In genomic region chr4:140958319-140958718, GRCm38 (mm10) we compare ENCODE assay signal across 14 mouse cellular contexts. TPM values are rescaled to one million over a fixed set of nuclear protein-coding genes. Genes with fewer than 3 reads are reported as not detected.
DNase-seq lines count a peak whose midpoint lies in the region; ATAC-seq lines count a peak whose summit lies in the region.
"Had no signal": no experiment of that assay in that cellular context is flagged by ENCODE, and none has a peak within 500 bp of the region (broad histone marks: within the 10 kb centered on the region; RNA-seq: fewer than 3 reads in every experiment).

No protein-coding gene starts in this region.

- 44% methylated on average over 6 of the region's 6 CpGs for WGBS in heart, embryonic 13.5 days
- 55% methylated on average over 6 of the region's 6 CpGs for WGBS in limb, embryonic 15.5 days
- 66% methylated on average over 6 of the region's 6 CpGs for WGBS in limb, embryonic 10.5 days
- 48% methylated on average over 6 of the region's 6 CpGs for WGBS in embryonic facial prominence, embryonic 15.5 days

- H3K36me3 ChIP-seq in heart, embryonic 13.5 days: no peaks in the 10 kb centered on the region; the same call in 1 of the 2 replicates
- H3K36me3 ChIP-seq in limb, embryonic 15.5 days: no peaks in the 10 kb centered on the region
- no peaks in the 10 kb centered on the region for H3K36me3 ChIP-seq in limb, embryonic 10.5 days
- H3K36me3 ChIP-seq in embryonic facial prominence, embryonic 15.5 days: no peaks in the 10 kb centered on the region
- H3K36me3 ChIP-seq: hindbrain, embryonic 12.5 days; intestine, embryonic 15.5 days; limb, embryonic 12.5 days; lung, embryonic 15.5 days; neural tube, embryonic 12.5 days had no signal

- H3K9me3 ChIP-seq in heart, embryonic 13.5 days: no peaks in the 10 kb centered on the region
- H3K9me3 ChIP-seq in limb, embryonic 15.5 days: no peaks in the 10 kb centered on the region
- no peaks in the 10 kb centered on the region for H3K9me3 ChIP-seq in limb, embryonic 10.5 days (replicated peaks)
- no peaks in the 10 kb centered on the region for H3K9me3 ChIP-seq in embryonic facial prominence, embryonic 15.5 days (replicated peaks)
- H3K9me3 ChIP-seq: hindbrain, embryonic 12.5 days; intestine, embryonic 15.5 days; limb, embryonic 12.5 days; lung, embryonic 15.5 days; neural tube, embryonic 12.5 days had no signal

- no peak overlapping the region for H3K4me2 ChIP-seq in heart, embryonic 13.5 days
- no peak overlapping the region for H3K4me2 ChIP-seq in limb, embryonic 15.5 days
- peak overlapping the region; percentile 82; the same call in 1 of the 2 replicates for H3K4me2 ChIP-seq in embryonic facial prominence, embryonic 15.5 days (replicated peaks)

- peaks cover 41% of the 10 kb centered on the region for H3K4me1 ChIP-seq in heart, embryonic 13.5 days
- H3K4me1 ChIP-seq in limb, embryonic 15.5 days: peaks cover 35% of the 10 kb centered on the region
- H3K4me1 ChIP-seq in limb, embryonic 10.5 days: peaks cover 51% of the 10 kb centered on the region
- peaks cover 40% of the 10 kb centered on the region for H3K4me1 ChIP-seq in embryonic facial prominence, embryonic 15.5 days

- H3K27ac ChIP-seq in heart, embryonic 13.5 days (replicated peaks): peak overlapping the region; percentile 56
- H3K27ac ChIP-seq in limb, embryonic 15.5 days: 0 out of 2 replicates have a peak overlapping the region, but pooled peaks have one; percentile 7
- no peak overlapping the region for H3K27ac ChIP-seq in limb, embryonic 10.5 days
- no peak overlapping the region for H3K27ac ChIP-seq in embryonic facial prominence, embryonic 15.5 days (replicated peaks)
- H3K27ac ChIP-seq: intestine, embryonic 15.5 days; lung, embryonic 15.5 days; neural tube, embryonic 12.5 days had no signal

- no peak overlapping the region for H3K4me3 ChIP-seq in heart, embryonic 13.5 days
- H3K4me3 ChIP-seq in limb, embryonic 15.5 days: no peak overlapping the region
- H3K4me3 ChIP-seq in limb, embryonic 10.5 days: no peak overlapping the region
- no peak overlapping the region for H3K4me3 ChIP-seq in embryonic facial prominence, embryonic 15.5 days (replicated peaks)

- peak overlapping the region; percentile 10; the same call in 1 of the 2 replicates for H3K9ac ChIP-seq in heart, embryonic 13.5 days
- H3K9ac ChIP-seq in limb, embryonic 15.5 days: no peak overlapping the region
- no peak overlapping the region for H3K9ac ChIP-seq in embryonic facial prominence, embryonic 15.5 days

- no peak for ATAC-seq in heart, embryonic 13.5 days (ENCODE audit: extremely low read depth, insufficient number of reproducible peaks, low FRiP score, low TSS enrichment)
- ATAC-seq in limb, embryonic 15.5 days (ENCODE audit: insufficient number of reproducible peaks, low FRiP score, low TSS enrichment, low read depth): no peak
- ATAC-seq in embryonic facial prominence, embryonic 15.5 days (ENCODE audit: insufficient number of reproducible peaks, low FRiP score, low TSS enrichment, low read depth): no peak
- ATAC-seq: intestine, embryonic 15.5 days had no signal

- peak; percentile 54 for DNase-seq in cerebellum, adult 9-11 months
- no peak for DNase-seq in cerebellum, adult 8-10 months
- DNase-seq in heart, adult 11 months: no peak
- no peak for DNase-seq in limb, embryonic 10.5 days (ENCODE audit: low spot score)
- DNase-seq in neural tube, embryonic 10.5 days (ENCODE audit: extremely low spot score, low spot score): no peak

- H3K27me3 ChIP-seq in heart, embryonic 13.5 days (replicated peaks): peaks cover 13% of the 10 kb centered on the region; the same call in 1 of the 2 replicates
- H3K27me3 ChIP-seq in limb, embryonic 15.5 days: peaks cover 4% of the 10 kb centered on the region; the same call in 1 of the 2 replicates
- peaks cover 9% of the 10 kb centered on the region for H3K27me3 ChIP-seq in limb, embryonic 10.5 days (ENCODE audit: low read depth, poor library complexity, severe bottlenecking)
- no peaks in the 10 kb centered on the region for H3K27me3 ChIP-seq in embryonic facial prominence, embryonic 15.5 days
- H3K27me3 ChIP-seq: hindbrain, embryonic 12.5 days; intestine, embryonic 15.5 days; limb, embryonic 12.5 days; neural tube, embryonic 12.5 days had no signal

RNA-seq across cellular contexts. Expression of gene Sdhb, which starts 2.7 kb away (rescaled TPM):
- 807 and 886 TPM in 2 replicates for polyA plus RNA-seq in heart, embryonic 13.5 days (2015; fragmentation: Nextera tagmentation; extraction: Ambion mirVana)
- polyA plus RNA-seq in limb, embryonic 15.5 days (2015; fragmentation: Nextera tagmentation; extraction: Ambion mirVana): 333 and 348 TPM in 2 replicates
- 428 and 436 TPM in 2 replicates for polyA plus RNA-seq in limb, embryonic 10.5 days (2016; fragmentation: Nextera tagmentation; extraction: Ambion mirVana)
- 356 and 362 TPM in 2 replicates for polyA plus RNA-seq in embryonic facial prominence, embryonic 15.5 days (2015; fragmentation: Nextera tagmentation; extraction: Ambion mirVana)

RNA-seq across cellular contexts. Expression of gene Atp13a2, which starts 28.4 kb away (rescaled TPM):
- 28.7 and 29.4 TPM in 2 replicates for polyA plus RNA-seq in heart, embryonic 13.5 days (2015; fragmentation: Nextera tagmentation; extraction: Ambion mirVana)
- polyA plus RNA-seq in limb, embryonic 15.5 days (2015; fragmentation: Nextera tagmentation; extraction: Ambion mirVana): 37.3 and 41.0 TPM in 2 replicates
- polyA plus RNA-seq in limb, embryonic 10.5 days (2016; fragmentation: Nextera tagmentation; extraction: Ambion mirVana): 33.9 and 44.0 TPM in 2 replicates
- 47.2 and 48.1 TPM in 2 replicates for polyA plus RNA-seq in embryonic facial prominence, embryonic 15.5 days (2015; fragmentation: Nextera tagmentation; extraction: Ambion mirVana)

RNA-seq across cellular contexts. Expression of gene Mfap2, which starts 51.9 kb away (rescaled TPM):
- polyA plus RNA-seq in heart, embryonic 13.5 days (2015; fragmentation: Nextera tagmentation; extraction: Ambion mirVana): 273 and 299 TPM in 2 replicates
- polyA plus RNA-seq in limb, embryonic 15.5 days (2015; fragmentation: Nextera tagmentation; extraction: Ambion mirVana): 958 and 1,066 TPM in 2 replicates
- 444 and 521 TPM in 2 replicates for polyA plus RNA-seq in limb, embryonic 10.5 days (2016; fragmentation: Nextera tagmentation; extraction: Ambion mirVana)
- polyA plus RNA-seq in embryonic facial prominence, embryonic 15.5 days (2015; fragmentation: Nextera tagmentation; extraction: Ambion mirVana): 923 and 969 TPM in 2 replicates
- polyA plus RNA-seq: CD4-positive, CD25-positive, alpha-beta regulatory T cell, adult 4 months had no signal

RNA-seq across cellular contexts. Expression of gene Padi2, which starts 52.2 kb away (rescaled TPM):
- polyA plus RNA-seq in heart, embryonic 13.5 days (2015; fragmentation: Nextera tagmentation; extraction: Ambion mirVana): 2.1 and 2.9 TPM in 2 replicates
- polyA plus RNA-seq in limb, embryonic 15.5 days (2015; fragmentation: Nextera tagmentation; extraction: Ambion mirVana): 4.3 and 10.5 TPM in 2 replicates
- 0.05 and 0.33 TPM in 2 replicates for polyA plus RNA-seq in limb, embryonic 10.5 days (2016; fragmentation: Nextera tagmentation; extraction: Ambion mirVana)
- 15.3 and 21.4 TPM in 2 replicates for polyA plus RNA-seq in embryonic facial prominence, embryonic 15.5 days (2015; fragmentation: Nextera tagmentation; extraction: Ambion mirVana)

Comparison
In these comparisons a context has a peak if more than half of its experiments do, and no peak if none do; other contexts are left out.
1. H3K27ac ChIP-seq: peak in heart, embryonic 13.5 days (single experiment) and limb, embryonic 15.5 days (single experiment); none in limb, embryonic 10.5 days (single experiment) and embryonic facial prominence, embryonic 15.5 days (single experiment).